Mouse (Mus musculus): ENCODE results near the gene Slc25a10.

- TF ChIP-seq CTCF (IDR thresholded peaks at IDR 0.05; ENCODE audit: insufficient read depth, low read depth, low read length), result no peak
- no peak for TF ChIP-seq POLR2A (IDR thresholded peaks at IDR 0.05; ENCODE audit: insufficient read depth, low read depth, low read length)
Measured at GRCm38 (mm10) chr11:120458847-120459597, 32.6 kb upstream of the Slc25a10 start.
